Mouse (Mus musculus) liver, embryonic 14.5 days (tissue): ENCODE measurements around the gene Pdzk1ip1.

Experiments
- CTCF ChIP-seq: IDR thresholded peaks from 2 replicates; pipeline ENCODE4 v1.5.1; 2016; ENCODE audit warnings: antibody characterized with exemption, low read depth, control low read depth
- EP300 ChIP-seq: IDR thresholded peaks from 2 replicates; pipeline ENCODE4 v1.6.1; 2016; ENCODE audit warnings: antibody characterized with exemption, low read depth

DNA sequence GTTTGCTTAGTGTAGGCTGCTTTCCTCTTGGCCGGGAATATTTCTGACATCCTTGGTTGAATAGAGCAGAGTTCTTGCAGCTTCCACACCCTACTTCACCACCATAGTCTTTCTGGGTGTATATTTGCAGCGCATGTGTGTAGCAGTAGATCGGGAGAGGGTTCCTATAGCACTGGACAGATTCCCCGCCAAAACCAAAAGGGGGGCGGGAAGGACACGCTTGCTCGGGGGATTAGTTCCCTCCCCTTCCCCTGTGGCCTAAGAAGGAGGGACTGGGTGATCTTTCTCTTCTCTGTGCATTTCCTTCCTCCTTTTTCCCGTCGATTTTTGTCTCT, 26.0 kb upstream of the Pdzk1ip1 start:
- TF ChIP-seq CTCF (no peak), EP300 (no peak)
